Comparison of ENCODE assay signal across 8 mouse cellular contexts in genomic region chr10:82859533-82859915, GRCm38 (mm10). TPM values are rescaled to one million over a fixed set of nuclear protein-coding genes. Genes with fewer than 3 reads are reported as not detected.
A peak's percentile ranks its signal among the peaks of the same experiment; 100 is the strongest.
DNase-seq lines count a peak whose midpoint lies in the region; ATAC-seq and TF ChIP-seq lines count a peak whose summit lies in the region.

No protein-coding gene starts in this region.

- no peak for TF ChIP-seq POLR2A in liver, adult 2 months (IDR thresholded peaks at IDR 0.05; ENCODE audit: extremely low read depth, insufficient read depth, low read length)

- no peaks in the 10 kb centered on the region for H3K27me3 ChIP-seq in hindbrain, embryonic 13.5 days
- no peaks in the 10 kb centered on the region for H3K27me3 ChIP-seq in liver, adult 2 months (ENCODE audit: control insufficient read depth, insufficient read depth, low read length)
- no peaks in the 10 kb centered on the region for H3K27me3 ChIP-seq in midbrain, postnatal 0 days (ENCODE audit: insufficient read depth, low read length)

- H3K4me3 ChIP-seq in hindbrain, embryonic 13.5 days, result peak overlapping the region; percentile 77
- H3K4me3 ChIP-seq in liver, adult 2 months (ENCODE audit: insufficient read depth, low read depth, low read length), result peak overlapping the region; percentile 88
- peak overlapping the region; percentile 67 for H3K4me3 ChIP-seq in midbrain, postnatal 0 days (ENCODE audit: low read depth, low read length)

- peak overlapping the region; percentile 96 for H3K9ac ChIP-seq in hindbrain, embryonic 13.5 days
- peak overlapping the region; percentile 93 for H3K9ac ChIP-seq in liver, adult 2 months (ENCODE audit: low read depth, low read length)
- H3K9ac ChIP-seq in midbrain, postnatal 0 days (replicated peaks; ENCODE audit: low read length, poor library complexity, severe bottlenecking), result peak overlapping the region; percentile 71

- peaks cover 37% of the 10 kb centered on the region for H3K4me1 ChIP-seq in hindbrain, embryonic 13.5 days (replicated peaks)
- H3K4me1 ChIP-seq in liver, adult 2 months (ENCODE audit: control insufficient read depth, insufficient read depth, low read length), result peaks cover 12% of the 10 kb centered on the region
- H3K4me1 ChIP-seq in midbrain, postnatal 0 days (ENCODE audit: insufficient read depth, low read length), result peaks cover 6% of the 10 kb centered on the region; the same call in 1 of the 2 replicates

- H3K36me3 ChIP-seq in hindbrain, embryonic 13.5 days, result peaks cover 11% of the 10 kb centered on the region
- peaks cover 19% of the 10 kb centered on the region; the same call in 1 of the 2 replicates for H3K36me3 ChIP-seq in liver, adult 2 months (ENCODE audit: control insufficient read depth, insufficient read depth, low read length)
- peaks cover 3% of the 10 kb centered on the region; the same call in 1 of the 2 replicates for H3K36me3 ChIP-seq in midbrain, postnatal 0 days (ENCODE audit: insufficient read depth, low read length)

- WGBS in hindbrain, embryonic 13.5 days, result under 1% methylated on average over 8 of the region's 8 CpGs
- WGBS in liver, adult 2 months, result 1% methylated on average over 8 of the region's 8 CpGs
- WGBS in midbrain, postnatal 0 days, result under 1% methylated on average over 8 of the region's 8 CpGs

- peak; percentile 28 for DNase-seq in right cerebral cortex, postnatal 25 days
- no peak for DNase-seq in right cerebral cortex, postnatal 4 days
- DNase-seq in brain, adult 2 months (ENCODE audit: low read depth, low spot score), result peak; percentile 66
- peak; percentile 41 for DNase-seq in fibroblast of lung, adult 2 months (ENCODE audit: low read depth)
- DNase-seq in liver, adult 2 months (ENCODE audit: extremely low read depth, low read depth, low spot score), result peak; percentile 78
- DNase-seq in midbrain, postnatal 0 days (ENCODE audit: low spot score), result peak; percentile 61

- peaks cover 15% of the 10 kb centered on the region for H3K79me2 ChIP-seq in liver, adult 2 months (ENCODE audit: control insufficient read depth, insufficient read depth, low read length)

- H3K4me2 ChIP-seq in hindbrain, embryonic 13.5 days, result peak overlapping the region; percentile 65
- H3K4me2 ChIP-seq in midbrain, postnatal 0 days (ENCODE audit: low read depth, low read length, poor library complexity, severe bottlenecking), result peak overlapping the region; percentile 83

- ATAC-seq in hindbrain, embryonic 13.5 days (ENCODE audit: low FRiP score), result peak; percentile 55
- ATAC-seq in midbrain, postnatal 0 days (ENCODE audit: low FRiP score), result peak; percentile 60; the same call in 1 of the 2 replicates
- no peak for ATAC-seq in megakaryocyte-erythroid progenitor cell, adult 5-6 weeks (replicated peaks; ENCODE audit: low FRiP score, low TSS enrichment, poor library complexity, severe bottlenecking)

- peak; percentile 58 for TF ChIP-seq CTCF in liver, adult 2 months (IDR thresholded peaks at IDR 0.05; ENCODE audit: low read depth, low read length)
- peak; percentile 63 for TF ChIP-seq CTCF in midbrain, postnatal 0 days (IDR thresholded peaks at IDR 0.05)

- H3K9me3 ChIP-seq in hindbrain, embryonic 13.5 days, result no peaks in the 10 kb centered on the region
- H3K9me3 ChIP-seq in midbrain, postnatal 0 days (ENCODE audit: low read length), result no peaks in the 10 kb centered on the region

- H3K27ac ChIP-seq in hindbrain, embryonic 13.5 days, result peak overlapping the region; percentile 96
- peak overlapping the region; percentile 96 for H3K27ac ChIP-seq in liver, adult 2 months (replicated peaks; ENCODE audit: insufficient read depth, low read depth, low read length)
- peak overlapping the region; percentile 81 for H3K27ac ChIP-seq in midbrain, postnatal 0 days (ENCODE audit: low read depth, low read length)

RNA-seq across cellular contexts. Expression of gene Eid3, which starts 6.9 kb away (rescaled TPM):
- 0.39 and 0.68 TPM in 2 replicates for polyA plus RNA-seq in hindbrain, embryonic 13.5 days (2015; fragmentation: Nextera tagmentation; extraction: Ambion mirVana)
- 2.1 and 2.3 TPM in 2 replicates for total RNA-seq in liver, adult 2 months (2014; rRNA removed)
- 0.26 and 0.50 TPM in 2 replicates for polyA plus RNA-seq in liver, adult 2 months (2012; rRNA removed)
- total RNA-seq in midbrain, postnatal 0 days (2014; rRNA removed), result 1.9 and 2.0 TPM in 2 replicates
- polyA plus RNA-seq in midbrain, postnatal 0 days (2015; fragmentation: Nextera tagmentation; extraction: Ambion mirVana), result 0.17 and 0.23 TPM in 2 replicates
- 3.6 and 7.4 TPM in 2 replicates for total RNA-seq in megakaryocyte-erythroid progenitor cell, adult 5-6 weeks (2014; fragmentation: Nextera tagmentation)
- 3.9 TPM in 1 of 2 replicates, not detected in the other for total RNA-seq in megakaryocyte-erythroid progenitor cell, adult 5-6 weeks (2017)

RNA-seq across cellular contexts. Expression of gene Txnrd1, which starts 25.8 kb away (rescaled TPM):
- polyA plus RNA-seq in hindbrain, embryonic 13.5 days (2015; fragmentation: Nextera tagmentation; extraction: Ambion mirVana), result 116 and 122 TPM in 2 replicates
- total RNA-seq in liver, adult 2 months (2014; rRNA removed), result 71.2 and 83.2 TPM in 2 replicates
- polyA plus RNA-seq in liver, adult 2 months (2012; rRNA removed), result 50.4 and 51.9 TPM in 2 replicates
- total RNA-seq in midbrain, postnatal 0 days (2014; rRNA removed), result 83.2 and 86.4 TPM in 2 replicates
- polyA plus RNA-seq in midbrain, postnatal 0 days (2015; fragmentation: Nextera tagmentation; extraction: Ambion mirVana), result 56.7 and 61.7 TPM in 2 replicates
- 49.0 and 54.4 TPM in 2 replicates for total RNA-seq in megakaryocyte-erythroid progenitor cell, adult 5-6 weeks (2014; fragmentation: Nextera tagmentation)
- 88.2 and 94.7 TPM in 2 replicates for total RNA-seq in megakaryocyte-erythroid progenitor cell, adult 5-6 weeks (2017)
